Mouse (Mus musculus) brain, embryonic 14.5 days (tissue): ENCODE measurements around the gene Nr4a1. TPM values are rescaled to one million over a fixed set of nuclear protein-coding genes. Genes with fewer than 3 reads are reported as not detected.

Experiments used
- DNase-seq: peaks from one replicate; pipeline ENCODE4 v3.0.0-alpha.2; 2011; ENCODE audit warnings: low read depth
- CTCF ChIP-seq: fragments of 200-500 bp; IDR thresholded peaks from 2 replicates; pipeline ENCODE4 v1.5.1; 2012; ENCODE audit warnings: inconsistent platforms, mild to moderate bottlenecking, moderate library complexity, borderline replicate concordance; ENCODE audit not compliant: insufficient read depth, insufficient read length; ENCODE audit errors: extremely low read depth
- POLR2A ChIP-seq: fragments of 200-500 bp; IDR thresholded peaks from 2 replicates; pipeline ENCODE4 v1.6.1; 2012; ENCODE audit warnings: mild to moderate bottlenecking, inconsistent platforms, borderline replicate concordance; ENCODE audit not compliant: poor library complexity, insufficient read depth, insufficient read length, severe bottlenecking; ENCODE audit errors: extremely low read depth
- polyA plus RNA-seq: library from polyadenylated mRNA; depleted of rRNA; stranded (reverse); fragments of >200 nt; gene quantifications from 2 replicates; pipeline ENCODE4 v1.2.3, GENCODE M21; 2012

Gene Nr4a1
- polyA plus RNA-seq, 1 experiment: 10.5 TPM

GRCm38 (mm10) chr15:101279430-101279999 lies 25.4 kb downstream of the Nr4a1 start:
- DNase-seq: no peak
- TF ChIP-seq CTCF: no peak
- TF ChIP-seq POLR2A: no peak

- no peak for DNase-seq
- TF ChIP-seq POLR2A (no peak), CTCF (no peak)
Measured at GRCm38 (mm10) chr15:101282471-101282870, 28.4 kb downstream of the Nr4a1 start.

GRCm38 (mm10) chr15:101283183-101283910 lies 29.3 kb downstream of the Nr4a1 start:
- peak; percentile 91 for DNase-seq
- TF ChIP-seq CTCF (peak; percentile 77; the same call in 1 of the 2 replicates), POLR2A (no peak)

GRCm38 (mm10) chr15:101283911-101284750 lies 30.1 kb downstream of the Nr4a1 start, which contains the start of gene Atg101:
Gene Atg101 (plus strand): TSS chr15:101284272.
- peak; percentile 96 for DNase-seq
- TF ChIP-seq POLR2A (peak; percentile 70; the same call in 1 of the 2 replicates), CTCF (peak; percentile 93)

- TF ChIP-seq CTCF: peak; percentile 44; the same call in 1 of the 2 replicates
- no peak for TF ChIP-seq POLR2A
- peak; percentile 9 for DNase-seq
Measured at GRCm38 (mm10) chr15:101286129-101286770, 32.2 kb downstream of the Nr4a1 start.

GRCm38 (mm10) chr15:101287361-101287760 lies 33.3 kb downstream of the Nr4a1 start:
- DNase-seq: no peak
- TF ChIP-seq CTCF: no peak
- TF ChIP-seq POLR2A: no peak

GRCm38 (mm10) chr15:101290354-101290753 lies 36.3 kb downstream of the Nr4a1 start:
- TF ChIP-seq POLR2A (no peak), CTCF (no peak)

GRCm38 (mm10) chr15:101292012-101292411 lies 37.9 kb downstream of the Nr4a1 start:
- DNase-seq: no peak
- TF ChIP-seq CTCF (no peak), POLR2A (no peak)

More at GRCm38 (mm10) chr15:101290354-101290753, 36.3 kb downstream of the Nr4a1 start:
- DNase-seq: no peak

GRCm38 (mm10) chr15:101293025-101293621 lies 39.1 kb downstream of the Nr4a1 start, which contains the start of gene 6030408B16Rik:
Gene 6030408B16Rik (plus strand): TSS chr15:101293212.
- no peak for DNase-seq
- no peak for TF ChIP-seq POLR2A
